Mouse (Mus musculus) neural tube, embryonic 15.5 days (tissue): ENCODE measurements around the gene Gm13283. TPM values are rescaled to one million over a fixed set of nuclear protein-coding genes. Genes with fewer than 3 reads are reported as not detected.
"Not testable (repeated sequence)": the region's sequence is repeated elsewhere in the genome, so short reads cannot be mapped to it uniquely, and the experiment has no call there.

Source experiments
- ATAC-seq: fragments of 200-750 bp; cut with Nextera tagmentation; 2 replicates; pipeline ENCODE4 v1.8.0; 2017; ENCODE audit warnings: mild to moderate bottlenecking, moderate TSS enrichment, moderate library complexity; ENCODE audit not compliant: low FRiP score
- H3K27ac ChIP-seq: fragments of 300-500 bp; sonication (generic); replicated peaks from 2 replicates; pipeline ENCODE4 v1.5.1; 2015; ENCODE audit warnings: mild to moderate bottlenecking, inconsistent platforms
- H3K27me3 ChIP-seq: fragments of 300-500 bp; sonication (generic); replicated peaks from 2 replicates; pipeline ENCODE4 v1.6.1; 2015; ENCODE audit warnings: inconsistent platforms
- H3K36me3 ChIP-seq: fragments of 300-500 bp; sonication (generic); 2 replicates; pipeline ENCODE4 v1.6.1; 2015; ENCODE audit warnings: inconsistent platforms
- H3K4me1 ChIP-seq: fragments of 300-500 bp; sonication (generic); 2 replicates; pipeline ENCODE4 v1.6.1; 2015; ENCODE audit warnings: inconsistent platforms
- H3K4me2 ChIP-seq: fragments of 300-500 bp; sonication (generic); 2 replicates; pipeline ENCODE4 v1.6.1; 2015; ENCODE audit warnings: inconsistent platforms, mild to moderate bottlenecking, moderate library complexity
- H3K4me3 ChIP-seq: fragments of 300-500 bp; sonication (generic); replicated peaks from 2 replicates; pipeline ENCODE4 v1.5.1; 2015; ENCODE audit warnings: mild to moderate bottlenecking, inconsistent platforms
- H3K9ac ChIP-seq: fragments of 300-500 bp; sonication (generic); replicated peaks from 2 replicates; pipeline ENCODE4 v1.6.1; 2015; ENCODE audit warnings: mild to moderate bottlenecking, inconsistent platforms
- H3K9me3 ChIP-seq: fragments of 300-500 bp; sonication (generic); replicated peaks from 2 replicates; pipeline ENCODE4 v1.6.1; 2016; ENCODE audit warnings: inconsistent platforms
- WGBS: fragments of 180-500 bp; shearing (Covaris S2); methylation state at CpG from one replicate; pipeline ENCODE4 v1.1.7; 2015; ENCODE audit warnings: mixed read lengths; 5-methylcytosine and 5-hydroxymethylcytosine counted together
- polyA plus RNA-seq: library from polyadenylated mRNA; unstranded; fragments of >200 nt; fragmentation: Nextera tagmentation; extraction: Ambion mirVana; gene quantifications from 2 replicates; pipeline ENCODE4 v1.2.1, GENCODE M21; 2015

The Gm13283 gene
- polyA plus RNA-seq, 1 experiment from 2014 or later = 0.18 TPM

GRCm38 (mm10) chr4:88805231-88805630, 45.3 kb downstream of the Gm13283 start, which contains the start of gene Gm13288:
Gene Gm13288, plus strand, starts transcription at chr4:88805531.
- not testable (repeated sequence) for H3K4me1 ChIP-seq, H3K27ac ChIP-seq, H3K36me3 ChIP-seq, ATAC-seq, H3K9me3 ChIP-seq, H3K27me3 ChIP-seq, H3K9ac ChIP-seq
- no CpG with 5 or more reads among the region's 8 CpGs for WGBS
- Histone ChIP-seq H3K4me2 (peak within 1 kb of the TSS; percentile 52), H3K4me3 (peak within 1 kb of the TSS; percentile 21; the same call in 1 of the 2 replicates)

GRCm38 (mm10) chr4:88805761-88806160, 45.8 kb downstream of the Gm13283 start:
- not testable (repeated sequence) for ATAC-seq, H3K9ac ChIP-seq, H3K27ac ChIP-seq, H3K4me1 ChIP-seq, H3K9me3 ChIP-seq, H3K27me3 ChIP-seq, H3K36me3 ChIP-seq
- Histone ChIP-seq H3K4me2 (peak overlapping the region; percentile 52), H3K4me3 (peak overlapping the region; percentile 21; the same call in 1 of the 2 replicates)
- no CpG with 5 or more reads among the region's 34 CpGs for WGBS

Other genes with a start within 250 kb of the Gm13283 start
- not detected in 2 replicates for gene Ifnb1, start 237.3 kb upstream of the Gm13283 start, polyA plus RNA-seq
- not detected in 2 replicates for gene Ifna15, start 201.9 kb upstream of the Gm13283 start, polyA plus RNA-seq
- gene Ifna14, start 188.3 kb upstream of the Gm13283 start, polyA plus RNA-seq = not detected in 2 replicates
- not detected in 2 replicates for gene Ifna9, start 167.7 kb upstream of the Gm13283 start, polyA plus RNA-seq
- gene Ifna12, start 156.7 kb upstream of the Gm13283 start, polyA plus RNA-seq = not detected in 2 replicates
- gene C87499, start 125.7 kb upstream of the Gm13283 start, polyA plus RNA-seq = not detected in 2 replicates
- gene Ifna13, start 115.7 kb upstream of the Gm13283 start, polyA plus RNA-seq = not detected in 2 replicates
- gene Ifna16, start 83.2 kb upstream of the Gm13283 start, polyA plus RNA-seq = not detected in 2 replicates
- gene Ifna2, start 76.2 kb upstream of the Gm13283 start, polyA plus RNA-seq = not detected in 2 replicates
- gene Ifnab, start 68.8 kb upstream of the Gm13283 start, polyA plus RNA-seq = not detected in 2 replicates
- gene Gm26566, start 38.3 kb upstream of the Gm13283 start, polyA plus RNA-seq = 1.0 and 1.4 TPM in 2 replicates
- 95.7 and 97.8 TPM in 2 replicates for gene Klhl9, start 37.7 kb upstream of the Gm13283 start, polyA plus RNA-seq
- gene Gm13271, start 5.3 kb upstream of the Gm13283 start, polyA plus RNA-seq = not detected in 2 replicates
- not detected in 2 replicates for gene Gm13290, start 13.7 kb downstream of the Gm13283 start, polyA plus RNA-seq
- gene Gm13289, start 16.8 kb downstream of the Gm13283 start, polyA plus RNA-seq = not detected in 2 replicates
- not detected in 2 replicates for gene Gm13272, start 19.7 kb downstream of the Gm13283 start, polyA plus RNA-seq
- gene Ifnz, start 22.0 kb downstream of the Gm13283 start, polyA plus RNA-seq = not detected in 2 replicates
- gene Gm13276, start 25.6 kb downstream of the Gm13283 start, polyA plus RNA-seq = not detected in 2 replicates
- not detected in 2 replicates for gene Gm13277, start 28.5 kb downstream of the Gm13283 start, polyA plus RNA-seq
- not detected in 2 replicates for gene Gm13278, start 31.4 kb downstream of the Gm13283 start, polyA plus RNA-seq
- not detected in 2 replicates for gene Gm13275, start 34.4 kb downstream of the Gm13283 start, polyA plus RNA-seq
- gene Gm13279, start 37.3 kb downstream of the Gm13283 start, polyA plus RNA-seq = not detected in 2 replicates
- 0.38 TPM in 1 of 2 replicates, not detected in the other for gene Gm13285, start 39.5 kb downstream of the Gm13283 start, polyA plus RNA-seq
- gene Gm13287, start 43.1 kb downstream of the Gm13283 start, polyA plus RNA-seq = not detected in 2 replicates
- gene Gm13288, start 45.4 kb downstream of the Gm13283 start, polyA plus RNA-seq = not detected in 2 replicates
- not detected in 2 replicates for gene Ifna7, start 56.1 kb downstream of the Gm13283 start, polyA plus RNA-seq
- gene Ifna11, start 59.8 kb downstream of the Gm13283 start, polyA plus RNA-seq = not detected in 2 replicates
- not detected in 2 replicates for gene Ifna6, start 67.3 kb downstream of the Gm13283 start, polyA plus RNA-seq
- gene Ifna5, start 75.4 kb downstream of the Gm13283 start, polyA plus RNA-seq = not detected in 2 replicates
- not detected in 2 replicates for gene Ifna4, start 81.7 kb downstream of the Gm13283 start, polyA plus RNA-seq
- not detected in 2 replicates for gene Ifna1, start 90.0 kb downstream of the Gm13283 start, polyA plus RNA-seq
- gene Ifne, start 120.1 kb downstream of the Gm13283 start, polyA plus RNA-seq = not detected in 2 replicates